Mouse (Mus musculus) bone marrow, adult 2 months (tissue): Measurements from ENCODE around the gene Chst10. TPM values are rescaled to one million over a fixed set of nuclear protein-coding genes. Genes with fewer than 3 reads are reported as not detected.

Experiments
- H3K27ac ChIP-seq: fragments of 200-500 bp; 2 replicates; pipeline ENCODE4 v1.5.1; 2012; ENCODE audit warnings: low read depth, mild to moderate bottlenecking, control low read depth, inconsistent platforms, low read length; ENCODE audit not compliant: control insufficient read depth, poor library complexity, insufficient read depth
- H3K4me1 ChIP-seq: fragments of 200-500 bp; 2 replicates; pipeline ENCODE4 v1.6.1; 2011; ENCODE audit warnings: low read length; ENCODE audit not compliant: control insufficient read depth, insufficient read depth
- H3K4me3 ChIP-seq: fragments of 200-500 bp; replicated peaks from 2 replicates; pipeline ENCODE3; 2011; ENCODE audit warnings: mild to moderate bottlenecking, low read depth, low read length, control low read depth; ENCODE audit not compliant: control insufficient read depth
- CTCF ChIP-seq: fragments of 200-500 bp; IDR thresholded peaks from 2 replicates; pipeline ENCODE4 v1.5.1; 2011; ENCODE audit warnings: low read length, control low read depth; ENCODE audit not compliant: control insufficient read depth, insufficient read depth
- POLR2A ChIP-seq: fragments of 200-500 bp; IDR thresholded peaks from 2 replicates; pipeline ENCODE4 v1.6.1; 2011; ENCODE audit warnings: low read depth, mild to moderate bottlenecking, control low read depth, low read length, borderline replicate concordance; ENCODE audit not compliant: control insufficient read depth
- WGBS: fragments of 180-500 bp; shearing (Covaris S2); methylation state at CpG from one replicate; pipeline ENCODE4 v1.1.7; 2018; 5-methylcytosine and 5-hydroxymethylcytosine counted together
- polyA plus RNA-seq: library from polyadenylated mRNA; stranded (reverse); fragments of >200 nt; gene quantifications from 2 replicates; pipeline ENCODE4 v1.2.4, GENCODE M21; 2011; ENCODE audit warnings: low replicate concordance; ENCODE audit not compliant: missing spikeins, insufficient read depth, insufficient read length

The Chst10 gene
- polyA plus RNA-seq, 1 experiment, result 7.1 TPM

DNA sequence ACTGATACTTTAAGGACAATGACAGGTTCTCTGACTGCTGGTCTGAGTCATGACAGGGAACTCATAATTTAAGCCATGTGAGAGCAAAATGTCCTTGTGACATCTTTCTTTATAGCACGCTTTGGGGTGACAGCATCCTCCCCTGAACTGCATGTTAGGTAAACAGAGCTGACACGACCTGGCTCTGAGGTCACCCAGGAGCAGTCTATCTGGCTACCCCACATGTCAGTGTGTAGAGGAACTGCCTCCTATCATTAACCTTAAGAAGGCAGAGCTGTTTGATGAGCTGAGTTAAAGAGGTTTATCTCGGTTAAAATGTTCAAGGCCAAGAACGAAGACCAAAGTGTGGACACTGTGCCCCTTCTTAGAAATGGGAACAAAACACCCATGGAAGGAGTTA lies 16.6 kb downstream of the Chst10 start:
- WGBS, result 64% methylated on average over 4 of the region's 4 CpGs
- TF ChIP-seq CTCF (no peak), POLR2A (no peak)
- Histone ChIP-seq H3K4me3 (no peak overlapping the region), H3K4me1 (no peaks in the 10 kb centered on the region), H3K27ac (no peak overlapping the region; the same call in 1 of the 2 replicates)

DNA sequence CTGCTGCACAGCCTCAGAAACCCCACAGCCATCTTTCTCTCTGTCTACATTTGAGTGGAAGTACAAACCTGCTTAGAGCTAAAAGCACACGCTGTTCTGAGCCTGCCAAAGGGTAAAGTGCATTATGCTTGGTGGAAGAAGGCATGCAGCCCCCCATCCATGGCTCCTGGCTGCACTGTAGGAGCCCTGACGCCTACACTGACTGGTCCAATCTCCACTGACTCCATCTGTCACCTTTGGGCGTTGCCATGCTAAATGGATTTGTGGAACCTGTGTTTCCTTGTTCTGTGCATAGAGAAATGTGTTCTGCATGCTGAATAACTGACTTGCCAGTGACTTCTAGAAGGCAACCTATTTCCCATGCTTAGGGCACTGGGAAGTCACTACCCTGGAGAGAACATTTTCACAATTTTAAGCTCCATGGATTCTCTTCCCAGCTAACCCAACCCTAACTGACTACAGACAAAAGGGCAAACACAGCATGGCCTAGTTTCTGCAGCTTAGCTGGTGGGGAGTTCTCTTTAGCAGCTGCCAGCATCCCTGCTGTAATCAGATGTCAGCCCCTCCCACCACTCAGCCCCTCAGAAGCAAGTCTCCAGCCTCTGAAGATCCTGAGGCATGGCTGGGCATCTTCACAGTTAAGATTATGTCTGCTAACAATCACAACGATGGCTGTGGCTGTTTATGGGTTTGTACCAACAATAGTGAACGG lies 21.1 kb downstream of the Chst10 start:
- Histone ChIP-seq H3K4me1 (no peaks in the 10 kb centered on the region), H3K27ac (no peak overlapping the region), H3K4me3 (no peak overlapping the region)
- 77% methylated on average over 5 of the region's 5 CpGs for WGBS
- TF ChIP-seq POLR2A (no peak), CTCF (no peak)

DNA sequence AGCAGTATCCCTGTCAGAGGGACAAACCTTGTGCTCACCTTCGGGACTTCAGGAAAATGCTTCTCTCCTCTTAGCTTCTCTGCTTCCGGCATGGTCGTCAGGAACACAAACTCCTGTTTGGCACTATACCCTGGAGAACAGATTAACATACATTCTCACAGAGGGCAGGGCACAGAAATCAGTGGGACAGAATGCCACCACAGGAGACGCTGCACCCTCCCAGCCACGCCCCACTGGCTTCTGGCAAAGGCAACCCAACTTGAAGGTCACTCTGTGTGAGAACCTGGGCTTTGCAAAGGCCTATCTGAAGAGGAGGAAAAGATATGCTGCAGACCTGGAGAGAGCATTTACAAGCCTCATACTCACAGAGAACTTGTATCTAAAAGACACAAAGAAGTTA lies 24.1 kb downstream of the Chst10 start:
- no peak overlapping the region for H3K27ac ChIP-seq
- TF ChIP-seq POLR2A (no peak), CTCF (no peak)
- WGBS, result 78% methylated on average over 5 of the region's 5 CpGs
- H3K4me3 ChIP-seq, result no peak overlapping the region
- H3K4me1 ChIP-seq, result no peaks in the 10 kb centered on the region

DNA sequence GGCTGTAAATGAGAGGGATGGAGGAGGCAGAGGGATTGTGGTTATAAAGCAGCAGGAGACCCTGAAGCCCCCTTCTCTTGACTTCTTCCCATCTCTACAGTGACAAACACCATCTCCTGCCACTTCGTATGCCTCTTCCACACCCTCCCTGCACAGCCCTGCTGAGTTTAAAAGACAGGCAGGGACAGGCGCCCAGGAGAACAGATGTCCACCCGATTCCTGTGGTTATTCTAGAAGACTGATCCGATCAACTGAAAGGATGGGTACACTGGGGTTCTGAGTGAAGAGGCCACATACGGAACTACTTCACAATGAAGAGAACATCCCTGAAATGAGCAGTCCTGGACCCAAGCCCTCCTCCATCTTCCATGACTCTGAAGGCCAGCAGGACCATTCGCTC lies 26.1 kb downstream of the Chst10 start:
- WGBS, result 86% methylated on average over 6 of the region's 6 CpGs
- no peak for TF ChIP-seq POLR2A
- TF ChIP-seq CTCF, result no peak

DNA sequence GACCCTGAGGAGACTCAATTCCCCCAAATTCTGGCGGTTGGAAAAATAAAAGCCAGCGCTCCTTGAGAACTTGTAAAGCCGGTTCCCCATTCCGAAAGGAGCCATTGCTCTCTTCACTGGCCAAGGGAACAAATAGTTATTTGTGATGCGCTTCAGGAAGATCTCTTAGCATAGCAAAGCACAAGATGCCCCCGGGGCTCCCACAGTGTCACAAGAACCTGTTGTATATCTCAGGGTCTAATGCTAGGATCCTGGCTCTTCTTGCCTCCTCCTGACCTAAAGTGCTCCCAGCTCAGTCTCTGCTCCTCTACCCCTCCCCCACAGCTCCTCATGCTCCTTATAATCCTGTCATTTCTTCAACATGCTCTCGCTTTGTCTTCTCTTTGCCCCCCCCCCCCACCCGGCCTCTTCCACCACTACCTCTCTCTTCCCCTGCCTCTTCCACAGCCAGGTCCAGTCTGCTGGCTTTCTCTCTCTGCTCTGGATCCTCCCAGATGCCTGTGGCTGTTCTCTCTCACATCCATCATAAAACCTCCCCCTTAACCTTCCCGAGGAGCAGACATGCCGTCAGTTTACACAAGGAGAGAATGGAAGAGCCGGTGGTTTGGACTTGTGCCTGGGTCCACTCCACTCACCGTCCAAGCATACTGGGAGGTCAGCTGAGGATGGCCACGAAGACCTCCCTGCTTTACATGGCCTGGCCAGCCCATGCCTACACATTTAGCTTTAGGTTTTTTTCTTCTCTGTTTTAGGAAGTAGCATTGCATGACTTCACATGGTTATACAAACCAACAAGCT lies 28.4 kb downstream of the Chst10 start:
- TF ChIP-seq POLR2A (no peak), CTCF (no peak)
- Histone ChIP-seq H3K4me1 (no peaks in the 10 kb centered on the region), H3K4me3 (no peak overlapping the region), H3K27ac (no peak overlapping the region)
- WGBS, result 81% methylated on average over 13 of the region's 13 CpGs

More for the DNA sequence above, 26.1 kb downstream of the Chst10 start:
- H3K4me3 ChIP-seq, result no peak overlapping the region
- H3K4me1 ChIP-seq, result no peaks in the 10 kb centered on the region
- no peak overlapping the region for H3K27ac ChIP-seq

DNA sequence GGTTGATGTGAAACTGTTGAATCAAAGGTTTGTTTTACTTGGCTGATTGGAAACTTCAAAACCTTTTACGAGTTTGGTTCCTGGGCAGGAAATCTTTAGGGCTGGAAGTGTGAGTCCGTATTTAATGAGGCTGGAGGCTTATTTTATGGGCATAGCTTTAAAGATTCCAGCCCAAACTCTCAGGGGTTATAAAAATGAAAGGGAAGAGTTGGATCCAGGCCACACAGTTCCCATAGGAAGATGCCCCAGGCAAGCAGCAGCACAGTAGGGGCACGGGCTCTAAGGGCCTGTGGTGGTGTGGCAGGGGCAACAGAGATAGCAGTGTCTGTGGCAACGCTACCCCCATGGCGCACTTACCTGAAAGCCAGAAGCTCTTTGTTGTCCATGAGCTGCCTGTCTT lies 31.7 kb downstream of the Chst10 start:
- TF ChIP-seq CTCF (no peak), POLR2A (no peak)
- H3K4me3 ChIP-seq, result no peak overlapping the region
- no peak overlapping the region for H3K27ac ChIP-seq
- H3K4me1 ChIP-seq, result no peaks in the 10 kb centered on the region
- 82% methylated on average over 5 of the region's 5 CpGs for WGBS

DNA sequence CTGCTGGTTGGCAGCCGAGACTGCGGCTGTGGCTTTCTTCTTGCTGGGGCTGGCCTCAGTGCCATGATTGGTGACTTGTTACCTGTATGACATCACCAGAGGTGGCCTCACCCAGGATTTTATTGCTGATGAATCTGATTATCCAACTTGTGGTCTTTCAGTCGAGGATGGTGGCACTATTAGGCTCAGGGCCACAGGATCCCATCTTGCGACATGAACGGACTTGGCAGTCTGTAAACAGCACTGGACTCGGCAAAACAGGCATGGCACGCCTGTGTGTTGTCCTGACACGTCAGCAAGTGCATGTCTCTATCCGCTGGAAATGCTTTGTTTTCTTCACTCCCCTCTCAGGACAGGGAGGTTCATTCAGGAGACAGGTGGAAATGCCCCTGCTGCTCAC lies 33.6 kb downstream of the Chst10 start:
- H3K4me3 ChIP-seq, result no peak overlapping the region
- no peak for TF ChIP-seq CTCF
- TF ChIP-seq POLR2A, result no peak
- 78% methylated on average over 9 of the region's 9 CpGs for whole genome bisulfite sequencing
- H3K27ac ChIP-seq, result no peak overlapping the region
- no peaks in the 10 kb centered on the region for H3K4me1 ChIP-seq

DNA sequence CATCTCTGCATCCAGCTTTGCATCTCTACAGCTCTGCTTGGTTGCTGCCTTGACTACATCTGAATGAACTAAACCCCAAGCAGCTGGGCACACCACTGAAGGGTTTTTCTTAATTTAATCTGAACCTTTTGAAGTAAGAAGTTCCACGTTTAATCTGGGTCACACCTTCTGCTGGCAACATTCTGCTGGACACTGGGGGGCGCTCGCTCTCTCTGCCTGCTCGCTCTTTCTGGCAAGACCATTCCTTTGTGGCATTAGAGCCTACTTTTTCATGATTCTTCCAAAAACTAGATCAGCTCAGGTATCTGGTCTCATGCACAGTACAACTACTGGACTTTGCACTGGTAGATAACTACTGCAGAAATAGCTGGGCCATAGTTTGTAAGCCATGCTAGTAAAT lies 35.7 kb downstream of the Chst10 start:
- 26% methylated on average over 4 of the region's 4 CpGs for WGBS
- H3K4me3 ChIP-seq, result no peak overlapping the region
- TF ChIP-seq POLR2A (no peak), CTCF (peak; percentile 60)
- no peaks in the 10 kb centered on the region for H3K4me1 ChIP-seq
- H3K27ac ChIP-seq, result no peak overlapping the region
